Mouse (Mus musculus): Measurements from ENCODE around the gene Sept9. TPM values are rescaled to one million over a fixed set of nuclear protein-coding genes. Genes with fewer than 3 reads are reported as not detected.

Gene Sept9
- polyA plus RNA-seq, 1 experiment from 2014 or later: 186 TPM

DNA sequence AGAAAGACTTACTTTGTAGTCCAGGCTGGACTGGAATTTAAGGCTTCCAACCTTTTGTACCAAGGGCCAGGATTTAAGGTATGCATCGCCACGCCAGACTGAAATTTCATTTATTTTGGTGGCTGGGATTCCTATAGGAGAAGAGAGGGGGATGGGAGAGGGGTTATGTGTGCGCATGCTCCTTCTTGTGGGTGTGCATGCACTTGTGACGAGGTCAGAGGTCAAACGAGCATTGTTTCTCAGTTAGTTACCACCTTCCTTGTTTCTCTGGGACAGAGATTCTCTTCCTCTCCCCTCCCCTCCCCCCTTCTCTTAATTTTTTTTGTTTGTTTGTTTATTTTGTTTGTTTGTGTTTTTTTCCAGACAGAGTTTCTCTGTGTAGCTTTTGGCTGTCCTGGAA, 8.0 kb downstream of the Sept9 start:
- peaks cover 16% of the 10 kb centered on the region for H3K27me3 ChIP-seq (ENCODE audit: low read depth, poor library complexity, severe bottlenecking)
- H3K27ac ChIP-seq (replicated peaks): no peak overlapping the region
- peaks cover 24% of the 10 kb centered on the region for H3K4me1 ChIP-seq
- no peaks in the 10 kb centered on the region for H3K36me3 ChIP-seq
- H3K4me3 ChIP-seq: no peak overlapping the region
- 67% methylated on average over 5 of the region's 5 CpGs for WGBS
- DNase-seq (ENCODE audit: low spot score): no peak
- no peaks in the 10 kb centered on the region for H3K9me3 ChIP-seq (replicated peaks)

DNA sequence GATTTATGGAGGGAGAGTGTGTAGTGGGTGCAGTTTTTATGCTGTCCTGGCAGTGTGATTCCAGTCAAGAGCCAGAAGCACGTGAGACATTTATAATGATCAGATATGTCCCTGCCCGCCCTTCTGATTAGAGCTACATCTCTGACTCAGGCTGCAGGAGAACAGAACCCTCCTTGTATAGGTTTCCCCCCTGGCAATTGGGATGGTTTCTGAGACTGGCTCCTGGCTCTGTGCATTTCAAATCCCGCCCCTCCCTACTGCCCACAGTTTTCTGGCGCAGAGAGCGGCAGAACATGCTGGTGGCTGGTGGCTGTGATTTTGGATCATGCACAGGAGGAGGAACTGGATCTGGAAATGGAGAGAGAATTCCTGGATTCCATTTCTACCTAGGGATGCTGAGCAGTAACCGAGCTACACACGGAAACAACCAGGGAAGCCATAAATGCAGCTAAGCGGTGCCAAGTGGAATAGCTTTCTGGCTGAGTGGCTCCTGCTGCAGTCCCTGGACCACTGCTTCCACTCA, 8.8 kb downstream of the Sept9 start:
- peaks cover 22% of the 10 kb centered on the region for H3K4me1 ChIP-seq
- no peaks in the 10 kb centered on the region for H3K36me3 ChIP-seq
- H3K4me3 ChIP-seq: no peak overlapping the region
- H3K27ac ChIP-seq (replicated peaks): no peak overlapping the region; the same call in 1 of the 2 replicates
- H3K27me3 ChIP-seq (ENCODE audit: low read depth, poor library complexity, severe bottlenecking): peaks cover 8% of the 10 kb centered on the region
- DNase-seq (ENCODE audit: low spot score): no peak
- WGBS: 88% methylated on average over 8 of the region's 8 CpGs
- no peaks in the 10 kb centered on the region for H3K9me3 ChIP-seq (replicated peaks)

DNA sequence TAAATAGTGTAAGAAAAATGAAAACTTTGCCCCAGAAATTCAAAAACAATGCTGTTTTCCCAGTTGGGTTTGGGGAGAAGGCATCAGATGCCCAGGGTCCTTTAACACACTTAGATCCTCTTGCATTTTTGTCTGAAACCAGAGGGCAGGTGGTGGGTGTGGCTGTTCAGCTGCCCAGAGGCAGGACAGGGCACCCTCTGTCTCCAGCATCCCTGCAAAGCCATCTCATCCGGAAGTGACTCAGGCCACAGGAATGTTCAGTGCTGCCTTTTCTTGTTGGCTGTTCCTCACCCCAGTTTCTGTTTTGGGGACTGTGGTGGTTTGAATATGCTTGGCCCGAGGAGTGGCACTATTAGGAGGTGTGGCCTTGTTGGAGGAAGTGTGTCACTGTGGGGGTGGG, 17.3 kb downstream of the Sept9 start:
- no peak overlapping the region for H3K4me3 ChIP-seq
- H3K27me3 ChIP-seq (ENCODE audit: low read depth, poor library complexity, severe bottlenecking): no peaks in the 10 kb centered on the region
- no peaks in the 10 kb centered on the region for H3K36me3 ChIP-seq
- H3K27ac ChIP-seq (replicated peaks): no peak overlapping the region
- H3K9me3 ChIP-seq (replicated peaks): no peaks in the 10 kb centered on the region
- H3K4me1 ChIP-seq: peaks cover 9% of the 10 kb centered on the region; the same call in 1 of the 2 replicates
- 85% methylated on average over 2 of the region's 2 CpGs for WGBS
- no peak for DNase-seq (ENCODE audit: low spot score)

DNA sequence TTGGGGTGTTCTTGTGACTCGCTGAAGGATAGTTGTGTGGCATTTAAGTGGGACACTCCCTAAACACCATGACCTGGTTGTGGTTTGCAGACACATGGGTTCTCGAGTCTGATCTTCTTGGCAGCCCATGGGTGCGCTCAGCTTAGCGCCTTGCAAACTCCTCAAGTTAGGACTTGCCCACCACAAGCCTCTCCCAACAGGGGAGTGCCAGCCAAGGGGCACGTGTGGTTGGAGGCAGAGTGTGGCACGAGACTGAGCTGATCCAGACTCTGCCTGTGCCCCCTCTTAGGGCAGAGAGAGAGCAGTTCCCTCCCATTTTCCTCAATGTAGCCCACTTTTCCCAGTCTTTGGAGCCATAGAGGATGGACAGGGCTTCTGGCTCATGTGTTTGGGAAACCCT, 18.6 kb downstream of the Sept9 start:
- Histone ChIP-seq H3K36me3 (no peaks in the 10 kb centered on the region), H3K9me3 (replicated peaks) (no peaks in the 10 kb centered on the region), H3K4me1 (peaks cover 16% of the 10 kb centered on the region), H3K4me3 (no peak overlapping the region), H3K27ac (replicated peaks) (no peak overlapping the region), H3K27me3 (ENCODE audit: low read depth, poor library complexity, severe bottlenecking) (no peaks in the 10 kb centered on the region)
- WGBS: 92% methylated on average over 6 of the region's 6 CpGs
- no peak for DNase-seq (ENCODE audit: low spot score)

DNA sequence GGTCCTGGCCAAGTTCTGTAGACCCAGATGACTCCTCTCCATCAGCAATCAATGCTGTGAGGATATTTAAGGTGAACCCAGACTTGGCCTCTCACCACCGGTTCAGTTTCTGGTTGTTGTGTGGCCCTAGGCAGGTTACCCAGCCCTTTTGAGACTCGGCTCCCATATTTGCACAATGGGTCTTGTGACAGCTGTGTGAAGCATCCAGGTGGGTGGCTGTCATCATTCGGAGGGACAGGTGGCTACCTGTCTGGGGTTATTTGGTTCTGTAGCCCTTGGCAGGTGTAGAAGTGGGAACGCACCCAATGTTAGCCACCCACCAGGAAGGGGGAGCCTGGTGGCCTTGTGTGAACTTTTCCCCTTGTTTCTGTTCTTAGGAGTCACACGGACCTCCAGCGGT, 19.0 kb downstream of the Sept9 start:
- 92% methylated on average over 6 of the region's 6 CpGs for WGBS
- DNase-seq (ENCODE audit: low spot score): no peak
- Histone ChIP-seq H3K36me3 (no peaks in the 10 kb centered on the region), H3K27me3 (ENCODE audit: low read depth, poor library complexity, severe bottlenecking) (no peaks in the 10 kb centered on the region), H3K9me3 (replicated peaks) (no peaks in the 10 kb centered on the region), H3K27ac (replicated peaks) (no peak overlapping the region), H3K4me3 (no peak overlapping the region), H3K4me1 (peaks cover 20% of the 10 kb centered on the region)

DNA sequence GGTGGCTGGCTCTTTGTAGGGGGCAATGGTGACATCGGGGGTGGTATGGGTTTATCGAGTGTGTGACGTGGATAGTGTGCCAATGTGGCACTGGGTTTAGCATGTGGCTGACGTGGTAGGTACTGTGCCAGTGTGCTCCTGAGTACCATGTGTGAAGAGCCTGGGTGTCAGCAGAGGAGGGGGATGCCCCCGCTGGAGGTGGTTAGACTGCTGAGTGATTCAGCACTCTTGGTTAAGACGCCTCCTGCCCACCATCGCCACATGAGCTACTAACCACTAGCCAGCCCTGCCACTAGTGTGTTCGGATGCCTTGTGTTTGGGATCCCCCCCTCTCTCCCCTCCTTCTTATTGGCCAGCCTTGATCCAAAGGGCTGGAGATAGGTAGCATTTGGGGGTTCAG, 21.3 kb downstream of the Sept9 start:
- Histone ChIP-seq H3K4me3 (no peak overlapping the region), H3K27ac (replicated peaks) (no peak overlapping the region)
- 92% methylated on average over 8 of the region's 8 CpGs for WGBS

DNA sequence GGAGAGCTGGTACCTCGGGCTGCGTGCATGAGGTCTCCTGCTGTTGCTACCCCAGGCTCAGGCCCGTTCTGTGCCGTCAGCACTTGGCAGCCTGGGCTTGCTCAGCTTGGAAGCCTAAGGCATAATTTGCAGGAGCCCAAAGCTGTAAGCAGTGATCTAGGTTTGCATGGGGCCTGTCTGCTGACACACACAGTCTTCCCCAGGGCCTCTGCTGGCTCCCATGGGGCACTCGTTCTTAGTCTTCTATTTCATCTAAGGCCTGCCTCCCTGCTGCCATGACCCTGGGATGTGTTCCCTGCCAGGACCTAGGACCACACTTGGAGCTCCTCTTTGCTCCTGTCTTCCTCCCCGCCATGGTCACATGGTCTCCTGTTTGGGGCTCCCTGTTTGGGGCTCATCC, 21.7 kb downstream of the Sept9 start:
- Histone ChIP-seq H3K27ac (replicated peaks) (no peak overlapping the region), H3K4me1 (peaks cover 22% of the 10 kb centered on the region), H3K36me3 (no peaks in the 10 kb centered on the region), H3K9me3 (replicated peaks) (no peaks in the 10 kb centered on the region), H3K27me3 (ENCODE audit: low read depth, poor library complexity, severe bottlenecking) (no peaks in the 10 kb centered on the region), H3K4me3 (no peak overlapping the region)
- no peak for DNase-seq (ENCODE audit: low spot score)
- WGBS: 76% methylated on average over 6 of the region's 6 CpGs

More for the DNA sequence above, 21.3 kb downstream of the Sept9 start:
- DNase-seq (ENCODE audit: low spot score): no peak
- Histone ChIP-seq H3K4me1 (peaks cover 22% of the 10 kb centered on the region), H3K9me3 (replicated peaks) (no peaks in the 10 kb centered on the region), H3K27me3 (ENCODE audit: low read depth, poor library complexity, severe bottlenecking) (no peaks in the 10 kb centered on the region), H3K36me3 (no peaks in the 10 kb centered on the region)

DNA sequence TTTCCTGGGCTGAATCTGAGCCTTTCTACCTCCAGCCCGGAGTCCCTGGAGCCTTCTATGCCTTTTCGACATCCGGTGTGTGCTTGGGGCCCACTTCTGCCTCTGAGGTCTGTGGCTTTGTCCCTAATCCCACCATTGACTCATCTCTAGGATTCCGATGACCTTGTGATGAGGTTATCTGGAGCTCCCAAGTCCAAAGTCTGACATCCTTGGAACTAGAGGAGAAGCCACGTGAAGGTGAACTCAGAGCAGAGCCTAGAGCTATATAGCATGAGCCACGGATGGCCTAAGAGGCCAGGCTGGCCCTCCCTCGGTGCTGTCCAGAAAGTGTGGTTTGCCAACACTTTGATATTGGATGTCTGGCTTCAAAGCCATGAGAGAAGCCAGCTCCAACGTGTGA, 23.4 kb downstream of the Sept9 start:
- Histone ChIP-seq H3K27me3 (ENCODE audit: low read depth, poor library complexity, severe bottlenecking) (no peaks in the 10 kb centered on the region), H3K4me1 (peaks cover 22% of the 10 kb centered on the region), H3K27ac (replicated peaks) (0 out of 2 replicates have a peak overlapping the region, but pooled peaks have one; percentile 6), H3K4me3 (no peak overlapping the region), H3K36me3 (no peaks in the 10 kb centered on the region), H3K9me3 (replicated peaks) (no peaks in the 10 kb centered on the region)
- no peak for DNase-seq (ENCODE audit: low spot score)
- WGBS: 82% methylated on average over 8 of the region's 8 CpGs

DNA sequence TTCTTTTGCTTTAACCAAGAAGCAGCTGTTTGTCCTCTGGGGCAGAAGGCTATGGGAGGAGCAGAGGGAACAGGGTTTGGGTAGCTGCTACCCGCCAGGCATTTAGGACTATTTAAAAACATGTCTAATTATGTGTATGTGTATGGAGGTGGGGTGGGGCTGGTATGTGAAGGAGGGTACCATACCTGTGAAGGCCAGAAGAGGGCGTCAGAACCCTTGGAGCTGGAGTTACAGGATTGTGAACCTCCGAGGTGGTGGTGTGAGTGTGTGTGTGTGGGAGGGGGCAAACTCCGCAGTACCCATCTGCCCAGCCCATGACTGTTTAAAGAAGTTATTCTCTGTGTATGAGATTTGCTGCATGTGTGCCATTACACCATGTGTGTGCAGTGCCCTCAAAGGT, 25.3 kb downstream of the Sept9 start:
- 52% methylated on average over 4 of the region's 4 CpGs for WGBS
- peaks cover 22% of the 10 kb centered on the region for H3K4me1 ChIP-seq
- H3K9me3 ChIP-seq (replicated peaks): no peaks in the 10 kb centered on the region
- H3K27ac ChIP-seq (replicated peaks): no peak overlapping the region
- no peaks in the 10 kb centered on the region for H3K36me3 ChIP-seq
- DNase-seq (ENCODE audit: low spot score): no peak
- H3K4me3 ChIP-seq: no peak overlapping the region
- no peaks in the 10 kb centered on the region for H3K27me3 ChIP-seq (ENCODE audit: low read depth, poor library complexity, severe bottlenecking)

DNA sequence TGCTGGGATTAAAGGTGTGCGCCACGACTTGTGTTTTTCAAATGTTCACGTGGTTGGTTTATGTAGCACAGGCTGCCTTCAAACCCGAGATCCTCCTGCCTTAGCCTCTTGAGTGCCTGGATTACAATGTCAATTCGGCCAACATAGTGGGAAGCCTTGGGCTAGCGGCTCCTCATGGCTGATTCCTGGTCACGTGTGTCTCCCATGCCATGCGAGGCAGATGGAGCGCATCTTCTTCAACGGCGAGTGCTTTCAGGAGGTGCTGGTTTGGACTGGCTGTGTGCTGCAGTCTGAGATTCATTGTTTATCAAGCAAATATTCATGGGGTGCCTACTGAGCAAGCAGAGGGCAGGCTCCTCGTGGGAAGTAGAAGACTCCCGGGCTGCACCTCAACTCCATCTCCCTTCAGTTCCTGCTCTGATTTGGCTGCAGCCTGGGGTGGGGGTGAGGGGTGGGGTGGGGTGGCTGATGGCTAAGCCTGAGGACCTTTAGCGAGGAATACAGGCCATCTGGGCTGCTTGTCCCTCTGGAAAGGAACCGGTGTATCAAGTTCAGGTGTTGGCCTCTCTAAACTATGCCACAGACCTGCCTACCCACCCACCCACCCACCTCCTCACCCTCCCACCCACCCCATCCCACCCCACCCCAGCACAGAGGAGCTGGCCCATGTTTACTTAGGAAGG, 26.2 kb downstream of the Sept9 start:
- Histone ChIP-seq H3K9me3 (replicated peaks) (no peaks in the 10 kb centered on the region), H3K4me1 (peaks cover 22% of the 10 kb centered on the region), H3K27me3 (ENCODE audit: low read depth, poor library complexity, severe bottlenecking) (no peaks in the 10 kb centered on the region), H3K27ac (replicated peaks) (no peak overlapping the region), H3K4me3 (no peak overlapping the region), H3K36me3 (no peaks in the 10 kb centered on the region)
- WGBS: 85% methylated on average over 14 of the region's 15 CpGs
- no peak for DNase-seq (ENCODE audit: low spot score)

DNA sequence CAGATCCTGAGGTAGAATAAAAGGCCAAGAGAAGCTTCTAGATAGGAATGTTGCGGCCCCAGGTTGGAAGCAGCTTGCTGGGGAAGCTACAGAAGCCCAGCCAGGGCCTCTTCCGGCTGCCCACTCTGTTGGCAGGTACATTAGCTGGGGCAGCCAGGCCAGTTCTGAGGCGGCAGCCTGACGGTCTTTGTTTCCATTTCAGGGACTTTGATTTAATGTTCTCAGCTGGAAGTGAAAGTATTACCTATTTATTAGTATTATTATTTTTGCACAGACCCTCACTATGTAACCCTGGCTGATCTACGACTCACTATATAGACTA, 26.7 kb downstream of the Sept9 start:
- Histone ChIP-seq H3K4me1 (peaks cover 17% of the 10 kb centered on the region), H3K4me3 (no peak overlapping the region), H3K36me3 (no peaks in the 10 kb centered on the region), H3K9me3 (replicated peaks) (no peaks in the 10 kb centered on the region), H3K27ac (replicated peaks) (no peak overlapping the region), H3K27me3 (ENCODE audit: low read depth, poor library complexity, severe bottlenecking) (no peaks in the 10 kb centered on the region)
- WGBS: 91% methylated on average over 5 of the region's 5 CpGs
- no peak for DNase-seq (ENCODE audit: low spot score)

DNA sequence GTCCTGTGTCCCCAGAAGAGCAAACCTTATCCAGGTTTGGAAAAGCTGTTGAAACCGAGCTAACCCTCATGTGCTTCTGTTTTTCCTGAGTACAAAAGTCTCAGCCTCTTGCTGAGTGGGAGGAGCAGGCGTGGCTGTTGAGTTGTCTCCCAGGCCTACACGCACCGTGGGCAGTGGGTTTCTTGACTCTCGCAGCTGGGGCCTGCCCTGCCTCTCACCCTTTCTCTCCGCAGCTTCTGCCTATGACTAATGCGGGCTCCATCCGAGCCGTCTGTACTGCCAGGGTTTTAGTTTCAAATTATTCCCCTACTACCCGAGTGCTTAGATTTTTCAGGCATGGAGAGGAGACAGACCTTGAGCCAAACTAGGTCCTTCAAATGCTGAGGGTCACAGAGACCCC, 28.7 kb downstream of the Sept9 start:
- peaks cover 23% of the 10 kb centered on the region for H3K4me1 ChIP-seq
- H3K27me3 ChIP-seq (ENCODE audit: low read depth, poor library complexity, severe bottlenecking): peaks cover 2% of the 10 kb centered on the region
- H3K4me3 ChIP-seq: no peak overlapping the region
- 69% methylated on average over 10 of the region's 10 CpGs for WGBS
- no peak overlapping the region for H3K27ac ChIP-seq (replicated peaks)
- no peaks in the 10 kb centered on the region for H3K9me3 ChIP-seq (replicated peaks)
- H3K36me3 ChIP-seq: no peaks in the 10 kb centered on the region
- no peak for DNase-seq (ENCODE audit: low spot score)

DNA sequence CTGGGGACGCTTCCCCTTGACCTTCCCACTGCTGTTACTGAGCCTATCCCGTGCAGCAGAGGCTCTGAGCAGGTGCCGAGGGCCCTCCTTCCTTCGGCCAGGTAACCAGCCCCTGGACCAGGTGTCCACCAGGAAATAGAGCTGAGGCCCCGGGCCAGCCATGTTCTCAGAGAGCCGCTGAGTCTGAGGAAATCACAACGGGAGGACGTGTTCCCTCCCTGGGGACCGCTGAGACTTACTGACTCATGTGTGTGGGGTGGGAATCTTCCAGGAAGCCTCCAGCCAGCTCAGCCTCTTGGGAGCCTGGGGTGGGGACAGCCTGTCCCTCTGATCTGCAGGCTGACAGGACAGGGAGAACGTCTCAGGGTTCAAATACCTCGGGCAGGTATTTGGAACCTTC, 32.1 kb downstream of the Sept9 start:
- Histone ChIP-seq H3K27me3 (ENCODE audit: low read depth, poor library complexity, severe bottlenecking) (peaks cover 19% of the 10 kb centered on the region), H3K27ac (replicated peaks) (no peak overlapping the region), H3K36me3 (no peaks in the 10 kb centered on the region), H3K4me3 (no peak overlapping the region), H3K9me3 (replicated peaks) (no peaks in the 10 kb centered on the region), H3K4me1 (peaks cover 43% of the 10 kb centered on the region)
- DNase-seq (ENCODE audit: low spot score): no peak
- WGBS: 64% methylated on average over 11 of the region's 11 CpGs

All from midbrain, embryonic 10.5 days (tissue).